In the genomic region with DNA sequence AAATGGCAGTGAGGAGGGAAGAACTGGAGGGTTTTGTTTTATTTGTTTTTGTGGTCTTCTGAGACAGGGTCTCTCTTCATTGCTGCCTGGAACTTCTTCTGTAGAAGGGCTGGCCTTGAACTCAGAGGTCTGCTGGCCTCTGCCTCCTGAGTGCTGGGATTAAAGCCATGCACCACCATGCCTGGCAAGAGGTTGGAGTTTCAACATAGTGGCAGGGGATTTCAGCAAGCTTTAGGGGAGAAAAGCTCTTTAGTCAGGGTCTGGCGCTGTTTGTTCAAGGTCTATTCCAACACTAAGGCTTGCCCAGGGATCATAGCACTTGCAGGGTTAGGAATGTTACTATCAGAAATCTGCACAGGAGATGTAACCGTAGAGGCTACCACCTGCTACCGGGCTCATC, we compare ENCODE assay signal across 26 mouse cellular contexts. TPM values are rescaled to one million over a fixed set of nuclear protein-coding genes. Genes with fewer than 3 reads are reported as not detected.
"Had no signal": no experiment of that assay in that cellular context is flagged by ENCODE, and none has a peak within 500 bp of the region (broad histone marks: within the 10 kb centered on the region; RNA-seq: fewer than 3 reads in every experiment).

No protein-coding gene starts in this region.

- H3K4me3 ChIP-seq: lung, embryonic 15.5 days; megakaryocyte, embryonic 14.5 days; midbrain, embryonic 13.5 days; myocyte; neural tube, embryonic 13.5 days; neural tube, embryonic 15.5 days had no signal

- H3K9me3 ChIP-seq: lung, embryonic 15.5 days; megakaryocyte, embryonic 14.5 days; midbrain, embryonic 13.5 days; neural tube, embryonic 13.5 days; neural tube, embryonic 15.5 days had no signal

- H3K27ac ChIP-seq: lung, embryonic 15.5 days; macrophage; midbrain, embryonic 13.5 days; neural tube, embryonic 13.5 days; neural tube, embryonic 15.5 days had no signal

- DNase-seq: lung, adult 2 months; lung, postnatal 14 days; lung, postnatal 36 days; retina, postnatal 1 day; right cerebral cortex, adult 18-20 months; right cerebral cortex, postnatal 25 days; right cerebral cortex, postnatal 4 days; spleen, adult 18-20 months; thymus, adult 18-20 months; thymus, postnatal 14 days; thymus, postnatal 36 days had no signal

- ATAC-seq: lung, postnatal 0 days; midbrain, embryonic 13.5 days; midbrain, embryonic 16.5 days had no signal

- H3K9ac ChIP-seq: lung, embryonic 15.5 days; midbrain, embryonic 13.5 days; neural tube, embryonic 13.5 days; neural tube, embryonic 15.5 days had no signal

- H3K36me3 ChIP-seq: lung, embryonic 15.5 days; neural tube, embryonic 15.5 days had no signal

- H3K27me3 ChIP-seq: lung, embryonic 15.5 days; megakaryocyte, embryonic 14.5 days; neural tube, embryonic 15.5 days had no signal

- H3K4me2 ChIP-seq: lung, embryonic 15.5 days; midbrain, embryonic 11.5 days; midbrain, embryonic 13.5 days; neural tube, embryonic 13.5 days; neural tube, embryonic 15.5 days had no signal

RNA-seq across cellular contexts. Expression of a gene that starts 39.0 kb away (rescaled TPM):
- total RNA-seq: megakaryocyte progenitor cell, adult 5-6 weeks had no signal
- polyA plus RNA-seq: macrophage; midbrain, embryonic 11.5 days; myocyte; small intestine, adult 2 months; stomach, embryonic 14.5 days; stomach, embryonic 16.5 days; thymus, postnatal 0 days had no signal
